Mouse (Mus musculus): Measurements from ENCODE around the gene Clec4f. TPM values are rescaled to one million over a fixed set of nuclear protein-coding genes. Genes with fewer than 3 reads are reported as not detected.
"Not testable (repeated sequence)": the region's sequence is repeated elsewhere in the genome, so short reads cannot be mapped to it uniquely, and the experiment has no call there.

Clec4f gene
- polyA plus RNA-seq, 1 experiment from 2014 or later: 0.25 TPM

DNA sequence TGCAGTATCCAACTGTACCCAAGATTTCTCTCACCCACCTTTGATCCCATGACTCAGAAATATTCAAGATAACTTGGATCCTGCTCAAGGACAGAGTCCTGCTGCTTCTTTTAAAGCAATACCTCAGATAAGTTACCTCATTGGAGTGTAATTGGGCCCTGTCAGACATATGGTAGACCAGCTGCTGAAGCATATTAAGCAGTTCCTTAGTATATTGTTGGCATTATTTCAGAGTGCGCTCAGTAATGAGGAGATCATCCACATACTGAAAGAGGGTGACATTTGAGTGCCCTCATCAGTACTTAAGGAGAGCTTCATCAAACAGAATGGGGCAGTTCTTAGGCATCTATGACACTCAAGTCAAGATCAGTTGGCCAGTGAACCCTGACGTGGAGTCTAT is 9.0 kb upstream of the Clec4f start:
- no peak overlapping the region for H3K4me2 ChIP-seq (ENCODE audit: low read length)
- no peak overlapping the region for H3K27ac ChIP-seq (replicated peaks; ENCODE audit: low read depth, low read length)
- DNase-seq: no peak
- H3K9ac ChIP-seq (replicated peaks; ENCODE audit: low read length): no peak overlapping the region
- no peaks in the 10 kb centered on the region for H3K27me3 ChIP-seq (ENCODE audit: control insufficient read depth, insufficient read depth, low read length)
- ATAC-seq (ENCODE audit: low FRiP score, low TSS enrichment): no peak
- H3K4me1 ChIP-seq (ENCODE audit: control insufficient read depth, insufficient read depth, low read length): no peaks in the 10 kb centered on the region; the same call in 1 of the 2 replicates
- no peaks in the 10 kb centered on the region for H3K9me3 ChIP-seq (ENCODE audit: control insufficient read depth, low read length)
- H3K36me3 ChIP-seq (ENCODE audit: control insufficient read depth, insufficient read depth, low read length): no peaks in the 10 kb centered on the region
- WGBS: 92% methylated on average over 2 of the region's 2 CpGs
- H3K4me3 ChIP-seq (replicated peaks; ENCODE audit: low read depth, low read length): no peak overlapping the region

DNA sequence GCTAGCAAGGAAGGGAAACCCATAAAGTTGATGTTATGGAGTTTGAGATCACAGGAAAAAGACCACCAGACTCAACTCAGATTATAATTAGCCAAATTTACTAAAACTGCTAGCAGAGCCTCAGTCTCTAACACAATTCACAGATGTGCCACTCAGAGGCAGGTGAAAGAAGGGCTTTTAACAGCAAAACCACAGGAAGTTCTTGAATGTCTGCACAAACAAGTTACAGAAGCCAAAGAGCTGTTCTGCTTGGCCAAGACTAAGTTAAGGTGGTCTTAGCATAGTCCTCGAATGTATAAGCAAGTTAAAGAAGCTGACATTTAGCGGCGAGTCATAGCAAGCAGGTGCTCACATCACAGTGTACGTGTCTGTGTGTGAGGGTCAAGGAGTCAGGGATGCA is 4.8 kb upstream of the Clec4f start:
- no peaks in the 10 kb centered on the region for H3K27me3 ChIP-seq (ENCODE audit: control insufficient read depth, insufficient read depth, low read length)
- H3K36me3 ChIP-seq (ENCODE audit: control insufficient read depth, insufficient read depth, low read length): no peaks in the 10 kb centered on the region
- no peaks in the 10 kb centered on the region for H3K9me3 ChIP-seq (ENCODE audit: control insufficient read depth, low read length)
- H3K4me2 ChIP-seq (ENCODE audit: low read length): no peak overlapping the region
- H3K4me1 ChIP-seq (ENCODE audit: control insufficient read depth, insufficient read depth, low read length): no peaks in the 10 kb centered on the region
- H3K4me3 ChIP-seq (replicated peaks; ENCODE audit: low read depth, low read length): no peak overlapping the region
- DNase-seq (no peak), ATAC-seq (ENCODE audit: low FRiP score, low TSS enrichment) (no peak)
- H3K9ac ChIP-seq (replicated peaks; ENCODE audit: low read length): no peak overlapping the region
- 91% methylated on average over 4 of the region's 4 CpGs for WGBS
- H3K27ac ChIP-seq (replicated peaks; ENCODE audit: low read depth, low read length): no peak overlapping the region

DNA sequence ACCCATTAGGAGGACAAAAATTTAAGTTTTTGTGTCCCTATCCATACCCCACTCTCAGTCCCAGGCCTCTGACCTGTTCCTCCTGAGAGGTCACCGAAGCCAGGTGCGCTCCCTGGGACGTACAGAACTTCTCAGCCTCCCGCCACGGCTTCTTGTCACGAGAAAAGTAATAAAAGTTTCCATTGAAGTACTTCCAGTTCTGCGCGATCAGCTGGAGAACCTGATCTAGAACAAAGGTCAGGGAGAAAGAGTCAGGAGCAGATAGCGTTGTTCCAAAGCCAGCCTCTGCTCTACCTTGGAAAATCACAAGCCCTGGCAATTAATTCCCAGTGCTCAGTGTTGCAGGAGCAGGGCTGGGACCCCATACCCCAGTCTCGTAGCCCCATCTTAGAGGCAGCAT is 9.3 kb downstream of the Clec4f start:
- 93% methylated on average over 10 of the region's 10 CpGs for WGBS
- Histone ChIP-seq H3K4me3 (replicated peaks; ENCODE audit: low read depth, low read length) (no peak overlapping the region), H3K9ac (replicated peaks; ENCODE audit: low read length) (no peak overlapping the region), H3K36me3 (ENCODE audit: control insufficient read depth, insufficient read depth, low read length) (no peaks in the 10 kb centered on the region), H3K4me1 (ENCODE audit: control insufficient read depth, insufficient read depth, low read length) (no peaks in the 10 kb centered on the region), H3K9me3 (ENCODE audit: control insufficient read depth, low read length) (no peaks in the 10 kb centered on the region), H3K27ac (replicated peaks; ENCODE audit: low read depth, low read length) (no peak overlapping the region), H3K27me3 (ENCODE audit: control insufficient read depth, insufficient read depth, low read length) (no peaks in the 10 kb centered on the region), H3K4me2 (ENCODE audit: low read length) (no peak overlapping the region)
- DNase-seq (no peak), ATAC-seq (ENCODE audit: low FRiP score, low TSS enrichment) (no peak)

DNA sequence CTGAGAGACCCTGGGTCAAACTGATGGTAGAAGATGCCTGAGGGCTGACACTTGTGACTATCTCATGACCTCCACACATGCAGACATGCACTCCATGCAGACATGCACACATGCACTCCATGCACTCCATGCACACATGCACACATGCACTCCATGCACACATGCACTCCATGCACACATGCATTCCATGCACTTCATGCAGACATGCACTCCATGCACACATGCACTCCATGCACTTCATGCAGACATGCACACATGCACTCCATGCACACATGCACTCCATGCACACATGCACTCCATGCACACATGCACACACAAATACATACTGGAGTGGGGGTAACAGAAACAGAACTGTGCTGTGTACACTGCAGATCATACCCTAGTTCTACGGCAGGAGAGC is 20.7 kb downstream of the Clec4f start:
- no peaks in the 10 kb centered on the region for H3K27me3 ChIP-seq (ENCODE audit: control insufficient read depth, insufficient read depth, low read length)
- ATAC-seq (ENCODE audit: low FRiP score, low TSS enrichment): no peak

DNA sequence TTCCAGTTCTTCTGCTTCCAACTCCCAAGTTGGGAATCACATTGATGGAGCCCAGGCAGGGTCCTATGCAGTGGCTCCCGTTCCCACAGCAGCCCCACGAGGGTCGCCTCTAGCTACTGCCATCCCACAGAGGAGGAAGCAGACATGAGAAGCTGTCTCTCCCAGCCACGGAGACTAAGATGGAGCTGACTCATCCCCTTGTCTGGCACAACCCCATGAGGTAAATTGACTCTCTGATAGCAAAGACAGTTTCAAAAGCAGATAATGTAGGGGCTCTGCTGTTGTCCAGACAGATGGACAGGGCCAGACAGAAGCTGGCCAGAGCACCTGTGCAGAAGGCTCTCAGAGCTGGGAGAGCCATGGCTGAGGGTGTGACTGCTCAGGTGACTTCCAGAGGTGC is 21.4 kb downstream of the Clec4f start:
- not testable (repeated sequence) for H3K9ac ChIP-seq (replicated peaks; ENCODE audit: low read length); H3K4me2 ChIP-seq (ENCODE audit: low read length); H3K4me3 ChIP-seq (replicated peaks; ENCODE audit: low read depth, low read length); H3K27me3 ChIP-seq (ENCODE audit: control insufficient read depth, insufficient read depth, low read length); H3K27ac ChIP-seq (replicated peaks; ENCODE audit: low read depth, low read length); H3K4me1 ChIP-seq (ENCODE audit: control insufficient read depth, insufficient read depth, low read length); DNase-seq; H3K36me3 ChIP-seq (ENCODE audit: control insufficient read depth, insufficient read depth, low read length); ATAC-seq (ENCODE audit: low FRiP score, low TSS enrichment); H3K9me3 ChIP-seq (ENCODE audit: control insufficient read depth, low read length)
- WGBS: 80% methylated on average over 4 of the region's 4 CpGs

More for the DNA sequence above, 20.7 kb downstream of the Clec4f start:
- no peaks in the 10 kb centered on the region for H3K36me3 ChIP-seq (ENCODE audit: control insufficient read depth, insufficient read depth, low read length)
- DNase-seq: no peak
- H3K9ac ChIP-seq (replicated peaks; ENCODE audit: low read length): no peak overlapping the region
- no peaks in the 10 kb centered on the region for H3K9me3 ChIP-seq (ENCODE audit: control insufficient read depth, low read length)
- WGBS: 81% methylated on average over 1 of the region's 1 CpGs
- no peak overlapping the region for H3K27ac ChIP-seq (replicated peaks; ENCODE audit: low read depth, low read length)
- no peak overlapping the region for H3K4me2 ChIP-seq (ENCODE audit: low read length)
- no peak overlapping the region for H3K4me3 ChIP-seq (replicated peaks; ENCODE audit: low read depth, low read length)
- H3K4me1 ChIP-seq (ENCODE audit: control insufficient read depth, insufficient read depth, low read length): no peaks in the 10 kb centered on the region

DNA sequence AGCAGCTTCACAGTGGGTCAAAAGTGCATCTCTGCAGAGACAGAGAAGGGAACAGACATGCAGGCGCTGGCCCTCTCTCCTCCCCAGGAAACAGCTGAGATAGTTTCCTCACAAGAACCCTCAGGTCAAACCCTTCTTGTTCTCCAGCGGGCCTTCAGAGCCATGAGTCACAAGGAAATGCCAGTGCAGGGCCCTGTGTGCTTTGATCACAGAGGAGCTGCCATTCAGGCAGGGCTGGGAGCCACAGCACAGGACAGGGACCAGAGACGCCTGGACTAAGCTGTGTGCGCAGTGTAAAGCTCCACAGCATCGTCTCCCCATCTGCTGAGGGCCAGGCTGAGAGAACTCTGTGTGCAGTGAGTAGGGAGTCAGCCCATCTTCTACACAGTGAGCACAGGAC is 21.9 kb downstream of the Clec4f start:
- not testable (repeated sequence) for H3K9me3 ChIP-seq (ENCODE audit: control insufficient read depth, low read length); H3K4me3 ChIP-seq (replicated peaks; ENCODE audit: low read depth, low read length); DNase-seq; H3K27ac ChIP-seq (replicated peaks; ENCODE audit: low read depth, low read length); H3K4me1 ChIP-seq (ENCODE audit: control insufficient read depth, insufficient read depth, low read length); H3K36me3 ChIP-seq (ENCODE audit: control insufficient read depth, insufficient read depth, low read length); ATAC-seq (ENCODE audit: low FRiP score, low TSS enrichment); H3K9ac ChIP-seq (replicated peaks; ENCODE audit: low read length); H3K4me2 ChIP-seq (ENCODE audit: low read length); H3K27me3 ChIP-seq (ENCODE audit: control insufficient read depth, insufficient read depth, low read length)
- 70% methylated on average over 5 of the region's 5 CpGs for WGBS

DNA sequence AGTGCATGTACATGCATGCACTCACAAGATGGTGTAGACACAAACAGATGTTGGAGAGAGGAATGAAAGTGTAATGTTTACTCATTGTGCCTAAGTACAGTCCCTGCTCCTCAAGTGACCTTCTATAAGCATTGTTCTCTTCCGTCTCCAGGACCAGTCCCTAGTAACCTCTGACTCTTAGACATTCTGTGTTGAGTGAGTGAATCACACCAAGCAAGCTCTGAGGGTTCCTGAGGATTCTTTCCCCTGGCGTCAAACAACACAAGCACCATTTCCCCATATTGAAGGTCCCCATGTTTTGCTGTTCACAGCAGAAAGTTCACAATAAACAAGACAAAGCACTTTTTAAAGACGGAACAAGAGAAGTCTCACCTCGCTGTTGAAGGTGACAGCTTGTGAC is 24.2 kb downstream of the Clec4f start:
- WGBS: 82% methylated on average over 4 of the region's 4 CpGs
- Histone ChIP-seq H3K27me3 (ENCODE audit: control insufficient read depth, insufficient read depth, low read length) (no peaks in the 10 kb centered on the region), H3K4me1 (ENCODE audit: control insufficient read depth, insufficient read depth, low read length) (no peaks in the 10 kb centered on the region), H3K4me3 (replicated peaks; ENCODE audit: low read depth, low read length) (no peak overlapping the region), H3K9ac (replicated peaks; ENCODE audit: low read length) (no peak overlapping the region), H3K36me3 (ENCODE audit: control insufficient read depth, insufficient read depth, low read length) (no peaks in the 10 kb centered on the region), H3K4me2 (ENCODE audit: low read length) (no peak overlapping the region), H3K9me3 (ENCODE audit: control insufficient read depth, low read length) (no peaks in the 10 kb centered on the region), H3K27ac (replicated peaks; ENCODE audit: low read depth, low read length) (no peak overlapping the region)
- DNase-seq (no peak), ATAC-seq (ENCODE audit: low FRiP score, low TSS enrichment) (no peak)

DNA sequence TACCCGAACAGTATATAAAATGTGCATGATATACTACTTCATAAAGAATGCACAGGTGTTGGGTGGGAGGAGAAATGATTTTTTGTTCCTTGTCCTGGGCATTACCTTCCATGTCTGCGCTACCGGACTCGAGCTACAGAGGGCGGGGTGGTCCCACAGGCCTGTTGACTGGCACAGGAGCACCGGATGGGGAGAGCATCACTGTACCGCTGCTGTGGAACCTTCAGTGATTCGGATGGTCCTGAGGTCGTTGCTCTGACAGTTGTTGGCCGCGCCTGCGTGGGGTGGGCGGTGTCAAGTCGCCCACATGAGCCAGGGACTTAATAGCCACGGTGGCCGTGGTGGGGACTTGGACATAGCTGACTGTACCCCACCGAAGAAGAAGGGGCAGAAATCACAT is 29.2 kb downstream of the Clec4f start:
- no peak overlapping the region for H3K9ac ChIP-seq (replicated peaks; ENCODE audit: low read length)
- no peaks in the 10 kb centered on the region for H3K4me1 ChIP-seq (ENCODE audit: control insufficient read depth, insufficient read depth, low read length)
- H3K4me2 ChIP-seq (ENCODE audit: low read length): no peak overlapping the region
- H3K36me3 ChIP-seq (ENCODE audit: control insufficient read depth, insufficient read depth, low read length): no peaks in the 10 kb centered on the region
- DNase-seq (no peak), ATAC-seq (ENCODE audit: low FRiP score, low TSS enrichment) (no peak)
- H3K27me3 ChIP-seq (ENCODE audit: control insufficient read depth, insufficient read depth, low read length): no peaks in the 10 kb centered on the region
- H3K27ac ChIP-seq (replicated peaks; ENCODE audit: low read depth, low read length): no peak overlapping the region
- no peak overlapping the region for H3K4me3 ChIP-seq (replicated peaks; ENCODE audit: low read depth, low read length)
- H3K9me3 ChIP-seq (ENCODE audit: control insufficient read depth, low read length): no peaks in the 10 kb centered on the region
- 73% methylated on average over 17 of the region's 17 CpGs for WGBS

DNA sequence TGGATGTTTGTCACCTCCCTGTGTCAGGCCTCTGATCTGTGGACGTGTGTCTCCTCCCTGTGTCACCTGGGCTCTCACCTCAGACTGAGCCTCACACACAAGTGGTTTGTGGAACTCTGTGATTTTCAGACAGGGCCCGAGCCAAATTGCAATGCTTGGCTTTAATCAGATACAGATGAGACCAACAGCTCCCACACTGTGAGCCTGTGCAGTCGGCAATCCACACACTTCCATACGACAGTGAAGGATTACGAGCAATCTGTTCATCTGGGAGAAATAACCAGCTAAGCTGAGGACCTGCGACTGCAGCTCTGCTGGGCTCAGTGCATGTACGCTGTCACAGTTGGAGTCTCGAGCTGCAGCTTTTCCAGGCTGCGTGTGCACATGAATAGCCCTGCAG is 36.0 kb downstream of the Clec4f start:
- 65% methylated on average over 9 of the region's 9 CpGs for WGBS
- H3K4me2 ChIP-seq (ENCODE audit: low read length): no peak overlapping the region
- H3K9me3 ChIP-seq (ENCODE audit: control insufficient read depth, low read length): no peaks in the 10 kb centered on the region
- H3K4me1 ChIP-seq (ENCODE audit: control insufficient read depth, insufficient read depth, low read length): no peaks in the 10 kb centered on the region
- H3K27ac ChIP-seq (replicated peaks; ENCODE audit: low read depth, low read length): no peak overlapping the region
- ATAC-seq (ENCODE audit: low FRiP score, low TSS enrichment) (no peak), DNase-seq (no peak)
- H3K4me3 ChIP-seq (replicated peaks; ENCODE audit: low read depth, low read length): no peak overlapping the region
- no peaks in the 10 kb centered on the region for H3K27me3 ChIP-seq (ENCODE audit: control insufficient read depth, insufficient read depth, low read length)
- H3K9ac ChIP-seq (replicated peaks; ENCODE audit: low read length): no peak overlapping the region
- no peaks in the 10 kb centered on the region for H3K36me3 ChIP-seq (ENCODE audit: control insufficient read depth, insufficient read depth, low read length)

All from midbrain, embryonic 14.5 days (tissue).